Mouse (Mus musculus) midbrain, postnatal 0 days (tissue): ENCODE results near the gene Psmc5. TPM values are rescaled to one million over a fixed set of nuclear protein-coding genes. Genes with fewer than 3 reads are reported as not detected.
A peak's percentile ranks its signal among the peaks of the same experiment; 100 is the strongest.

ENCODE experiments used
- ATAC-seq: fragments of 200-750 bp; cut with Nextera tagmentation; 2 replicates; pipeline ENCODE4 v1.8.0; 2017; ENCODE audit warnings: moderate number of reproducible peaks, mild to moderate bottlenecking, moderate TSS enrichment, moderate library complexity; ENCODE audit not compliant: low FRiP score
- DNase-seq: peaks from one replicate; pipeline ENCODE4 v3.0.0-alpha.2; 2015; ENCODE audit warnings: low spot score
- H3K27ac ChIP-seq: fragments of 300-500 bp; sonication (generic); 2 replicates; pipeline ENCODE4 v1.5.1; 2014; ENCODE audit warnings: low read depth, mild to moderate bottlenecking, low read length, mixed read lengths
- H3K27me3 ChIP-seq: fragments of 300-500 bp; sonication (generic); 2 replicates; pipeline ENCODE4 v1.6.1; 2014; ENCODE audit warnings: low read length, control low read depth, mixed read lengths; ENCODE audit not compliant: insufficient read depth
- H3K36me3 ChIP-seq: fragments of 300-500 bp; sonication (generic); 2 replicates; pipeline ENCODE4 v1.6.1; 2014; ENCODE audit warnings: low read length, control low read depth, mixed read lengths; ENCODE audit not compliant: insufficient read depth
- H3K4me1 ChIP-seq: fragments of 300-500 bp; sonication (generic); 2 replicates; pipeline ENCODE4 v1.6.1; 2014; ENCODE audit warnings: mild to moderate bottlenecking, control low read depth, antibody characterized with exemption, low read length, mixed read lengths; ENCODE audit not compliant: insufficient read depth
- H3K4me2 ChIP-seq: fragments of 300-500 bp; sonication (generic); 2 replicates; pipeline ENCODE4 v1.6.1; 2014; ENCODE audit warnings: low read depth, mild to moderate bottlenecking, low read length, mixed read lengths; ENCODE audit not compliant: poor library complexity, severe bottlenecking
- H3K4me3 ChIP-seq: fragments of 300-500 bp; sonication (generic); 2 replicates; pipeline ENCODE4 v1.5.1; 2014; ENCODE audit warnings: low read depth, mild to moderate bottlenecking, low read length, moderate library complexity
- H3K9ac ChIP-seq: fragments of 300-500 bp; sonication (generic); replicated peaks from 2 replicates; pipeline ENCODE4 v1.6.1; 2014; ENCODE audit warnings: mild to moderate bottlenecking, low read length, moderate library complexity, mixed read lengths; ENCODE audit not compliant: poor library complexity, severe bottlenecking
- H3K9me3 ChIP-seq: fragments of 300-500 bp; sonication (generic); 2 replicates; pipeline ENCODE4 v1.6.1; 2016; ENCODE audit warnings: low read length, control low read depth
- CTCF ChIP-seq: IDR thresholded peaks from 2 replicates; pipeline ENCODE4 v1.5.1; 2016; ENCODE audit warnings: antibody characterized with exemption, mild to moderate bottlenecking
- WGBS: fragments of 180-500 bp; shearing (Covaris S2); extraction: QIAGEN DNeasy Blood & Tissue Kit; methylation state at CpG from one replicate; pipeline ENCODE4 v1.1.7; 2014; 5-methylcytosine and 5-hydroxymethylcytosine counted together
- polyA plus RNA-seq: library from polyadenylated mRNA; unstranded; fragments of >200 nt; fragmentation: Nextera tagmentation; extraction: Ambion mirVana; gene quantifications from 2 replicates; pipeline ENCODE4 v1.2.1, GENCODE M21; 2015
- total RNA-seq: library from RNA; depleted of rRNA; stranded (reverse); fragments of >200 nt; gene quantifications from 2 replicates; pipeline ENCODE4 v1.2.3, GENCODE M21; 2014

Gene Psmc5
- total and polyA plus RNA-seq, 2 experiments from 2014 or later = 76.1 to 280 TPM

GRCm38 (mm10) chr11:106271794-106272643 is 16.1 kb downstream of the Psmc5 start:
- peak; percentile 21 for DNase-seq
- peak; percentile 22; the same call in 1 of the 2 replicates for ATAC-seq
- H3K4me3 ChIP-seq = peak overlapping the region; percentile 94
- peaks cover 15% of the 10 kb centered on the region for H3K4me1 ChIP-seq
- peak overlapping the region; percentile 79 for H3K27ac ChIP-seq
- no peaks in the 10 kb centered on the region for H3K9me3 ChIP-seq
- peaks cover under 1% of the 10 kb centered on the region for H3K36me3 ChIP-seq
- no peak for TF ChIP-seq CTCF
- peak overlapping the region; percentile 92 for H3K9ac ChIP-seq
- H3K27me3 ChIP-seq = no peaks in the 10 kb centered on the region
- peak overlapping the region; percentile 87 for H3K4me2 ChIP-seq
- under 1% methylated on average over 41 of the region's 41 CpGs for WGBS

DNA sequence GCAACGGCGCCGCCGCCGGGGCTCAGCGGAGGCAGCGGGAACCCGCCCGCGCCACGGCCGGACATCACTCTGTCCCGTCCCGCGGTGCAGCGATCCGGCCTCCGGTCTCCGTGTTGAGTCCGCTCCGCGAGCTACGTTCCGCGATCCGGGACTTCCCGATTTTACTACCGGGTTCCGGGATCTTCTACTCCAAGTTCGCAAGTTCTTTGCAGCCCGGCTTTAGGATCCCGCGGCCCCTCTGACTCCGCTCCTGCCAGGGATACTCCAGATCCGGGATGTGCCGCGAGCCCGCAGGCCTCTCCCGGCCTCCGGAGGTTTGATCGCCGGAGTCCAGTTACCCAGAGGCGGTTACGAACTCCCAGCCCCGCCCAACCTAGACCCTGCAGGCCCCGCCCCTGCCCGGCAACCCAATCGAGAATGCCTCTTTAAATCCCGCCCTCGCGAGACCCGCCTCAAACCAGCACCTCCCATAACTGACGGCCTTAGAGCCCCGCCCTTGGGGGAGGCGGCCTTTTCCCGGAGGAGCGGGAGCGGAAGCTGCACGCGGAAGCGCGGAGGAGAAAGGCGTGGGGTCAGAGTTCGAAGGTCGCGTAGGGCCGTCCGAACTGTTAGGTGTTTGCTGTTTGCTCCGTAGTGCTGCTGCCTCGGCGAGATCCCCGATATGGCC is 16.8 kb downstream of the Psmc5 start, which contains the start of gene Smarcd2:
Gene Smarcd2 (minus strand): TSS at position 329 of the 667 bp plus-strand sequence.
- peak within 1 kb of the TSS; percentile 92 for H3K9ac ChIP-seq
- peak within 1 kb of the TSS; percentile 87 for H3K4me2 ChIP-seq
- no peaks in the 10 kb centered on the region for H3K9me3 ChIP-seq
- TF ChIP-seq CTCF = no peak
- peak; percentile 99 for DNase-seq
- H3K27ac ChIP-seq = peak within 1 kb of the TSS; percentile 79
- peaks cover 15% of the 10 kb centered on the region for H3K4me1 ChIP-seq
- H3K36me3 ChIP-seq = no peaks in the 10 kb centered on the region
- ATAC-seq = peak; percentile 95
- no peaks in the 10 kb centered on the region for H3K27me3 ChIP-seq
- H3K4me3 ChIP-seq = peak within 1 kb of the TSS; percentile 94
- WGBS = under 1% methylated on average over 70 of the region's 72 CpGs

DNA sequence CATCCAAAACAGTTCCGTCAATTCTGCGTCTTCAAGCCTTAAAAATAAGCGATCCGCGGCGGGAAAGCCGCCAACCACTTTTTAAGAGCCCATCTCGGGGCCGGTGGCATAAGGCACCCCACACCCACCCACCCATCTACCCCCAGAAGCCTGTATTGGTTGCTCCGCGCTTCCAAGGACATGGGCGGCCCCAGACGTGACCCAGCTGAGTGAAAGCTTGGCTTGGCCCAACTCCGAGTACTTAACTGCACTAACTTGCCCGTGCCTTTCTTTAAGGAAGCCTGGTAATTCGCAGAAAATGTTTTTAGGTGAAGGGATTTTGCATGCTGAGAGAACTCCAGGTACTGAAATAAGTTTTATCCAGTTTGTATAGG is 17.3 kb downstream of the Psmc5 start:
- Histone ChIP-seq H3K27ac (peak overlapping the region; percentile 72), H3K4me3 (peak overlapping the region; percentile 94), H3K9ac (peak overlapping the region; percentile 92), H3K36me3 (no peaks in the 10 kb centered on the region), H3K9me3 (no peaks in the 10 kb centered on the region), H3K27me3 (no peaks in the 10 kb centered on the region), H3K4me2 (peak overlapping the region; percentile 87), H3K4me1 (peaks cover 15% of the 10 kb centered on the region)
- WGBS = 16% methylated on average over 16 of the region's 16 CpGs
- no peak for TF ChIP-seq CTCF
- ATAC-seq (0 out of 2 replicates have a peak, but pooled peaks have one; percentile 11), DNase-seq (no peak)

- Histone ChIP-seq H3K4me2 (peak overlapping the region; percentile 87; the same call in 1 of the 2 replicates), H3K4me1 (peaks cover 15% of the 10 kb centered on the region), H3K9ac (no peak overlapping the region), H3K4me3 (no peak overlapping the region), H3K36me3 (no peaks in the 10 kb centered on the region), H3K9me3 (no peaks in the 10 kb centered on the region), H3K27ac (no peak overlapping the region), H3K27me3 (no peaks in the 10 kb centered on the region)
- DNase-seq = no peak
- WGBS = over 99% methylated on average over 6 of the region's 6 CpGs
- no peak for TF ChIP-seq CTCF
- no peak for ATAC-seq
Measured at GRCm38 (mm10) chr11:106273811-106274210, 17.9 kb downstream of the Psmc5 start.

DNA sequence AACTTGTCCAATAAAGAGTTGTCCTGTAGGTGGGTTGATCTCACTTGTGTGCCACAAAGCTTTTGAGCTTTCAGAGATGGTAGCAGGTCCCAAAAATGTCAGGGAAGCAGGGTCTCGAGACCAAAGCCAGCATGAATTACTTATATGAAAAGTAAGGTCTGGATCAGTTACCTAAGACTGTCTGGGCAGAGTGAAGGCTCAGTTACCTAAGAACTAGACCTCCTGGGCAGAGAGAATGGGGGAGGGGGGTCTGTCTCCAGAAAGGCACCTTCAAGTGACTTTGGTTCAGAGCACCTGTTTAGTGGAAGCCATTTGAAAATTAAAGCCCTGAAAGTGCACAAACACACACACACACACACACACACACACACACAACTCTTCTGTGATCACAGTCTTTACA is 18.4 kb downstream of the Psmc5 start:
- Histone ChIP-seq H3K27me3 (no peaks in the 10 kb centered on the region), H3K4me1 (peaks cover 12% of the 10 kb centered on the region), H3K4me3 (no peak overlapping the region), H3K4me2 (no peak overlapping the region), H3K9me3 (no peaks in the 10 kb centered on the region), H3K9ac (no peak overlapping the region), H3K27ac (no peak overlapping the region), H3K36me3 (no peaks in the 10 kb centered on the region)
- no peak for ATAC-seq
- WGBS = 88% methylated on average over 1 of the region's 1 CpGs
- TF ChIP-seq CTCF = no peak
- no peak for DNase-seq

GRCm38 (mm10) chr11:106274971-106275411 is 19.0 kb downstream of the Psmc5 start:
- no peak overlapping the region for H3K9ac ChIP-seq
- H3K27ac ChIP-seq = no peak overlapping the region
- WGBS = 87% methylated on average over 7 of the region's 7 CpGs
- DNase-seq (no peak), ATAC-seq (no peak)
- H3K4me3 ChIP-seq = no peak overlapping the region
- H3K4me1 ChIP-seq = peaks cover 12% of the 10 kb centered on the region
- H3K4me2 ChIP-seq = no peak overlapping the region
- no peaks in the 10 kb centered on the region for H3K36me3 ChIP-seq
- TF ChIP-seq CTCF = no peak
- H3K27me3 ChIP-seq = no peaks in the 10 kb centered on the region
- H3K9me3 ChIP-seq = no peaks in the 10 kb centered on the region
